Mouse (Mus musculus) myocyte (in vitro differentiated cells): Measurements from ENCODE around the gene BC049715.

ENCODE experiments used
- MYOD1 ChIP-seq, 3 experiments: IDR thresholded peaks; one replicate each; pipeline ENCODE4 v1.6.1; 2011; ENCODE audit warnings: control low read depth in 2 of 3, low read depth in 2 of 3, mild to moderate bottlenecking in 2 of 3, moderate library complexity in 1 of 3; ENCODE audit not compliant: insufficient read length in 2 of 3, control insufficient read depth in 1 of 3
- POLR2A ChIP-seq: IDR thresholded peaks from one replicate; pipeline ENCODE4 v1.6.1; 2011; ENCODE audit warnings: low read depth, mild to moderate bottlenecking, control low read depth, moderate library complexity; ENCODE audit not compliant: insufficient read length
- POLR2AphosphoS2 ChIP-seq: IDR thresholded peaks from one replicate; pipeline ENCODE4 v1.6.1; 2011; ENCODE audit warnings: low read depth, control low read depth; ENCODE audit not compliant: insufficient read length
- REST ChIP-seq: IDR thresholded peaks from one replicate; pipeline ENCODE4 v1.6.1; 2011; ENCODE audit warnings: mild to moderate bottlenecking, control low read depth, moderate library complexity; ENCODE audit not compliant: insufficient read depth, insufficient read length
- USF1 ChIP-seq: IDR thresholded peaks from one replicate; pipeline ENCODE4 v1.6.1; 2011; ENCODE audit warnings: low read depth, mild to moderate bottlenecking, control low read depth, moderate library complexity

DNA sequence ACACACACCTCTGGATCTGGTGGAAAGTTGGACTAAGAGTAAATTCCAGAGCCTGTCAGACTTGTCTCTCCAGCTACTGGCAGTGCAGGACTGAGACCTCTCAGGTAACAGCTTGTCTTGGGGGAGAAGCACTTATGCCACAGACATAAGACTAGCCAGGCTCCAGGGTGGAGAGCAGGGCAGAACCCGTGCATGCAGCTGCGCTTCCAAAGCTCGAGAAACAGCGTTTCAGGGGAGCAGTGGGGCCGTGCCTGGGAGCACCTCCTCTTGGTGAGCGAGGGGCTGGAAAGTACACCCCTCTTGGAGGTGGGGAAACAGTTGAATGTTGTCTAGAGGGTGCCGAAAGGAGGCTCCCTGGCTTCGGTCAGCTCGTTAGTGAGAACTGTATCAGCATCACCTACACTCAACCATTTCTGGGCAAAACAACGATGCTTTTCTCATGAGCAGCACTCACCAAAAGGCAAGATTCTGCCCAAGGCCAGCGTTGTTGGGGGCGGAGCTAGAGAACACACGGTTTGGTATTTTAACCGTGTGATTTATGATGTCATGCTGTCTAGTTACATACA, 28.7 kb downstream of the BC049715 start:
- no peak for TF ChIP-seq USF1
- no peak for TF ChIP-seq MYOD1 (IDR thresholded peaks at IDR 0.05; ENCODE audit: control insufficient read depth in 1 of 3, insufficient read length in 2 of 3, low read depth in 2 of 3)
- no peak for TF ChIP-seq POLR2A
- TF ChIP-seq POLR2AphosphoS2: no peak
- TF ChIP-seq REST: no peak
